Mouse (Mus musculus) heart, adult 2 months (tissue): ENCODE measurements around the gene Prmt8. TPM values are rescaled to one million over a fixed set of nuclear protein-coding genes. Genes with fewer than 3 reads are reported as not detected.

Source experiments
- DNase-seq, 2 experiments: peaks; one replicate each; pipeline ENCODE4 v3.0.0; 2021
- H3K27ac ChIP-seq: fragments of 200-600 bp; 2 replicates; pipeline ENCODE4 v1.8.1; 2022
- H3K27me3 ChIP-seq: fragments of 200-500 bp; 2 replicates; pipeline ENCODE4 v1.6.1; 2012; ENCODE audit warnings: mild to moderate bottlenecking, low read length, inconsistent platforms, mixed read lengths; ENCODE audit not compliant: control insufficient read depth, insufficient read depth
- H3K36me3 ChIP-seq: fragments of 200-500 bp; 2 replicates; pipeline ENCODE4 v1.6.1; 2012; ENCODE audit warnings: low read length, inconsistent platforms; ENCODE audit not compliant: control insufficient read depth, insufficient read depth
- H3K4me1 ChIP-seq: fragments of 200-500 bp; 2 replicates; pipeline ENCODE4 v1.6.1; 2011; ENCODE audit warnings: low read length; ENCODE audit not compliant: control insufficient read depth, insufficient read depth
- H3K4me3 ChIP-seq: fragments of 200-600 bp; 2 replicates; pipeline ENCODE4 v1.8.1; 2022
- H3K79me2 ChIP-seq: fragments of 200-500 bp; replicated peaks from 2 replicates; pipeline ENCODE4 v1.6.1; 2012; ENCODE audit warnings: mild to moderate bottlenecking, inconsistent platforms, low read length, moderate library complexity, mixed read lengths; ENCODE audit not compliant: control insufficient read depth, insufficient read depth
- H3K9ac ChIP-seq: fragments of 200-500 bp; 2 replicates; pipeline ENCODE4 v1.6.1; 2012; ENCODE audit warnings: low read depth, mild to moderate bottlenecking, control low read depth, inconsistent platforms, low read length, mixed read lengths
- CTCF ChIP-seq: fragments of 200-600 bp; IDR thresholded peaks from 2 replicates; pipeline ENCODE4 v1.8.1; 2022; ENCODE audit warnings: antibody characterized with exemption, mild to moderate bottlenecking, moderate library complexity
- EP300 ChIP-seq: fragments of 200-500 bp; IDR thresholded peaks from 2 replicates; pipeline ENCODE4 v1.6.1; 2011; ENCODE audit warnings: low read depth, low read length, control low read depth; ENCODE audit not compliant: insufficient read depth
- POLR2A ChIP-seq: fragments of 200-500 bp; IDR thresholded peaks from 2 replicates; pipeline ENCODE4 v1.6.1; 2011; ENCODE audit warnings: mild to moderate bottlenecking, low read depth, low read length, control low read depth; ENCODE audit not compliant: insufficient read depth
- WGBS: fragments of 180-500 bp; shearing (Covaris S2); methylation state at CpG from one replicate; pipeline ENCODE4 v1.1.7; 2018; 5-methylcytosine and 5-hydroxymethylcytosine counted together
- intact Hi-C: fragments of 180-260 bp; cut with DNase I; formaldehyde crosslinking; loops from one replicate; pipeline ENCODE4 v1.15.1; 2025
- long read RNA-seq: library from polyadenylated mRNA; stranded (forward); transcript quantifications from one replicate; pipeline ENCODE4 v2.0.0, GENCODE M21; 2021
- polyA plus RNA-seq: library from polyadenylated mRNA; depleted of rRNA; stranded (reverse); fragments of >200 nt; gene quantifications from 2 replicates; pipeline ENCODE4 v1.2.3, GENCODE M21; 2012; rRNA removed
- total RNA-seq, 2 experiments: library from RNA; stranded (reverse); gene quantifications; 2 replicates each; pipeline ENCODE4 v1.2.3; 2021

The Prmt8 gene
- total RNA-seq = not detected
- 0.06 TPM in 1 of 2 replicates, not detected in the other for polyA plus RNA-seq
- long read RNA-seq = 0 reads

DNA sequence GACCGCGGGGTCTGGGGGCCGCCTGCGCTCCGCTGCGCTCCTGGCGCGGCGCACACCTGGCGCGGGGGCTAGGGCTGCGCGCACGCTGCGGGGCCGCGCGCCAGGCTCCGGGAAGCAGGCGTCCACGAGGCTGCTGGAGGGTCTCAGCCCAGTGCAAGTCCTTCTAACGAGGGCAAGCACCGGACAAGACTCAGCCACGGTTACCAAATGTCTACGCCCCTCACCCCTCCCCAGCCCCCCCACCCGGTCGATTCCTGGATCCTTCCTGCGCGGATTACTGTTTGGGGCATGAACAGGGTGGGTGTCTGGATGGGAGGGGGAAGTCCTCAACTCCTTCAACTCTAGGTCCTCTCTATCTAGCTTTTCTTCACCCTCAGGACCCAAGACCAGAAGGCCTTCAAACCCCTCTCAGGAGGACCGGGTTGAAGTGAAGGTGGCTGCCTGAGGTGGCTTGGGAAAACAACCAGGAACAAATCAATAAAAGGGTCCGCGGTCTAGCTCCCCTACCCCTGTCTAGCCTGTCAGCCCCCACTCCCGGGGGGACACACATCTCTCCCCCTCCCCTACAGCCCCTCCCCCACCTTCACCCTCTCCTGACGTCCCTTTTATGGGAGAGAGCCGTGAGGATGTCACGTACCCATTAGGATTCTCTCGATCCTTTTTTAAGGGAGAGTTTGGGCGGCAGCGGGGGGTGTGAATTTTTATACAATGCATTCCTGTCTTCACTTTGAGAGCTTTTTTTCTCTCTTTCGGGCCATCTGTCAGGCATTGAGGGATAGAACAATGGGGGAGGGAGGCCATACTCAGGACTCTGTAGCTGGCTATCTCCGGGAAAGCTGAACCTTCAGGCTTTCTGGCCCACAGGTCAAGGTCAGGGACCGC lies at the start of gene Prmt8:
Gene Prmt8 (minus strand): TSS at position 198 of the 882 bp plus-strand sequence.
- no peak for DNase-seq
- Histone ChIP-seq H3K27ac (no peak within 1 kb of the TSS), H3K79me2 (no peaks in the 10 kb centered on the region), H3K27me3 (peaks cover 10% of the 10 kb centered on the region), H3K4me3 (no peak within 1 kb of the TSS), H3K36me3 (no peaks in the 10 kb centered on the region), H3K4me1 (peaks cover 2% of the 10 kb centered on the region; the same call in 1 of the 2 replicates), H3K9ac (no peak within 1 kb of the TSS)
- TF ChIP-seq POLR2A (no peak), EP300 (no peak), CTCF (no peak)
- intact Hi-C loops = no loop called here
- 3% methylated on average over 28 of the region's 42 CpGs for WGBS

DNA sequence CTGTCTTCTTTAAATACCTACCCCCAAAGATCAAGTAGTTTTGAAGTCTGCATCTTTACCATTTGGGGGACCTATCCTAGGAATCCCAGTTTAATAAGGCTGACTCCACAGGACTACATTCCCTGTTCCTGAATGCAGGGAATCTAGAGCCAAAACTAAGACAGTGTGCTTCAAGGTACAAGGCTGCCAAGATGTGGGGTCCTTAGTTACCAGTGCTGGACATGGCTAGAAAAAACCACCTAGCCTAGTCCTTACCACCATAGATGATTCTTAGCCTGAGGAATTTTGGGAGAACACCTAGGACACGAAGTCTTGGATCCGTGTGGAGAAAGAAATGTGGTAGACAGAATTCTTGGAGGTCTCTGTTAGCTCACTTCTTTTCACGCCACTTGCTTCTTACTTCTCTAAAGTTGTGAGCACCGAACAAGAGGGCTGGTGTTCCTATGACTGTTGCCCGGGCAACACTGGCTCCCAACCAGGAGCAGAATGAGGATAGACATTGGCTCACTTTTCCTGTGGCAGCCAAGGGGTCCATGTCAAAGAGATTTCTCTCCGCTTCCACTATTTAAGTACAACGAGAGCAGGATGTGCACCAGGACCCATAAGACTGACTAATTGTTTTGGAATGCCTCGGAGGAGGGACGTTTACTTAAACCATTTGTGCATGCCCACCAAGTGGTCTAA lies 33.9 kb upstream of the Prmt8 start:
- H3K4me3 ChIP-seq = no peak overlapping the region
- no peak overlapping the region for H3K27ac ChIP-seq
- intact Hi-C loops = no loop called here
- no peak for DNase-seq
- H3K9ac ChIP-seq = no peak overlapping the region
- no peaks in the 10 kb centered on the region for H3K27me3 ChIP-seq
- no peaks in the 10 kb centered on the region for H3K79me2 ChIP-seq
- H3K36me3 ChIP-seq = no peaks in the 10 kb centered on the region
- WGBS = 56% methylated on average over 9 of the region's 9 CpGs
- TF ChIP-seq CTCF = no peak
- TF ChIP-seq EP300 = no peak
- TF ChIP-seq POLR2A = no peak
- H3K4me1 ChIP-seq = no peaks in the 10 kb centered on the region

DNA sequence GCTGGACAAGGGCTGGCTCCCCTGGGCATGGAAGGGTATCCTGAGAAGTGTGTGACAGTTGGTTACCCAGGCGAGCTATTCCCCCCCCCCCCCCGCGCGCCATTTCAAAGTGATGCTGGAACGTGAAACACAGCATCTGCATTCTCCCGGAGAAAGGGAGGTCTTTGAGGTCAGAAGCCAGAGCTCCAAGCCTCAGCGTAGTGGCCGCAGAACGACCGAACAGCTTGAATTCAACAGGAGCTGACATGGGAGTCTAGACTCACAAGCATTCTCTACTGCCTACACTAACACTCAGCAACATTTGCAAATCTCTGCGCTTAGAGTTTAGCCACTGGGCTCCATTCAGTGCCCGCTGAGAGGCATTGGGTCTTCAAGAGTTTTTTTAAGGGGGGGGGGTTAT lies 32.9 kb upstream of the Prmt8 start:
- intact Hi-C loops = no loop called here
- 82% methylated on average over 12 of the region's 12 CpGs for WGBS

DNA sequence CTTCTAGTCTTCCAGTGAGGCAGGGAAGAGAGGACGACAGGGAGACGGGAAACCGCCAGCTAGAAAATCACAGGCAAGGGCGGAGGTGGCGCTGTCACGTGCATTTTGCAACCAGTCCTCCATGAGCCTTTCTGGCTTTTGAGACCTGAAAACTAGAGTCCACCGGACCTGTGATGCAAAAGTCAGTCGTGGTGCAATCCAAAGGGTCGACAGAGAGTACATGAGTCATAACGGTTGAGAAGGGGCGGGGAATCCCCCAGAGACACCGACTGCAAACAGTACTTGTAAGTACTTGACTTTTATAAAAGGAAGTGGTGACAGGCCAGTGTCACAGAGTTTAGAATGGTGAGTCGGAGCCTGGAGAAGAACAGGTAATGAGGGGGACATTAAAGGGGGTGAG lies 20.8 kb upstream of the Prmt8 start:
- Histone ChIP-seq H3K27me3 (no peaks in the 10 kb centered on the region), H3K27ac (no peak overlapping the region), H3K4me1 (no peaks in the 10 kb centered on the region), H3K4me3 (no peak overlapping the region), H3K79me2 (no peaks in the 10 kb centered on the region), H3K9ac (no peak overlapping the region), H3K36me3 (no peaks in the 10 kb centered on the region)
- 30% methylated on average over 13 of the region's 13 CpGs for WGBS
- TF ChIP-seq EP300 = no peak
- no peak for TF ChIP-seq POLR2A
- TF ChIP-seq CTCF = no peak
- intact Hi-C loops = no loop called here
- no peak for DNase-seq

More for the DNA sequence above, 32.9 kb upstream of the Prmt8 start:
- no peaks in the 10 kb centered on the region for H3K36me3 ChIP-seq
- no peak overlapping the region for H3K4me3 ChIP-seq
- H3K27me3 ChIP-seq = no peaks in the 10 kb centered on the region
- no peak for DNase-seq
- no peaks in the 10 kb centered on the region for H3K4me1 ChIP-seq
- no peaks in the 10 kb centered on the region for H3K79me2 ChIP-seq
- no peak overlapping the region for H3K27ac ChIP-seq
- H3K9ac ChIP-seq = no peak overlapping the region
- TF ChIP-seq EP300 = no peak

DNA sequence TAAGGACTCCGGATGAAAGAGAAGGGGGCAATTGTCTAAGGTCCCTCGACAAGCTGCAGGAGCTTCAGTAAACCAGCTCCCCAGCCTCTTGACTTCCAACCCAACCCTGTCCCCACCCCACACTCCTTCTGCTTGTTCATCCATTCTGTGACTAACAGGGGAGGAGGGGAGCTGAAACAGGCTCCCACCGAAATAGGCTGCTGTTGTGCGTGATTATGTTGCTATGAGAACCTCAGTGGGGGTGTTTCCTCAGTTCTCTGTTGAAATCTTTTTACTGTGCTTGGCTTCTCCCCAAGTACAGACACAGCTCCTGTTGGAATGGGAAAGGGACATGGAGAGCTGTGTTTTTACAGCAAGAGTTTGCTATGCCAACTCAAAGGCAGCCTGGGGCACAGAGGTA lies 1.5 kb upstream of the Prmt8 start:
- intact Hi-C loops = no loop called here

More for the DNA sequence above, 1.5 kb upstream of the Prmt8 start:
- H3K27ac ChIP-seq = no peak overlapping the region
- TF ChIP-seq CTCF (no peak), EP300 (no peak), POLR2A (no peak)
- H3K4me1 ChIP-seq = peaks cover 2% of the 10 kb centered on the region; the same call in 1 of the 2 replicates
- DNase-seq = no peak
- H3K4me3 ChIP-seq = no peak overlapping the region
- H3K27me3 ChIP-seq = peaks cover 10% of the 10 kb centered on the region
- no peaks in the 10 kb centered on the region for H3K79me2 ChIP-seq
- no peak overlapping the region for H3K9ac ChIP-seq
- no peaks in the 10 kb centered on the region for H3K36me3 ChIP-seq
- WGBS = 43% methylated on average over 4 of the region's 4 CpGs
